Mouse (Mus musculus) limb, embryonic 10.5 days (tissue): Measurements from ENCODE around the gene Lair1. TPM values are rescaled to one million over a fixed set of nuclear protein-coding genes. Genes with fewer than 3 reads are reported as not detected.

ENCODE experiments used
- DNase-seq: peaks from one replicate; pipeline ENCODE4 v3.0.0-alpha.2; 2017; ENCODE audit warnings: low spot score
- H3K27ac ChIP-seq: fragments of 300-500 bp; sonication (generic); 2 replicates; pipeline ENCODE4 v1.5.1; 2016; ENCODE audit warnings: mild to moderate bottlenecking
- H3K27me3 ChIP-seq: fragments of 300-500 bp; sonication (generic); 2 replicates; pipeline ENCODE4 v1.6.1; 2016; ENCODE audit warnings: low read depth, mild to moderate bottlenecking; ENCODE audit not compliant: poor library complexity, severe bottlenecking
- H3K36me3 ChIP-seq: fragments of 300-500 bp; sonication (generic); 2 replicates; pipeline ENCODE4 v1.6.1; 2016; ENCODE audit warnings: mild to moderate bottlenecking, moderate library complexity
- H3K4me1 ChIP-seq: fragments of 300-500 bp; sonication (generic); 2 replicates; pipeline ENCODE4 v1.6.1; 2016
- H3K4me3 ChIP-seq: fragments of 300-500 bp; sonication (generic); 2 replicates; pipeline ENCODE4 v1.5.1; 2016; ENCODE audit warnings: mild to moderate bottlenecking, moderate library complexity
- H3K9me3 ChIP-seq: fragments of 300-500 bp; sonication (generic); replicated peaks from 2 replicates; pipeline ENCODE4 v1.6.1; 2016; ENCODE audit warnings: mild to moderate bottlenecking
- WGBS: fragments of 180-500 bp; shearing (Covaris S2); methylation state at CpG from one replicate; pipeline ENCODE4 v1.1.7; 2016; 5-methylcytosine and 5-hydroxymethylcytosine counted together
- polyA plus RNA-seq: library from polyadenylated mRNA; unstranded; fragments of >200 nt; fragmentation: Nextera tagmentation; extraction: Ambion mirVana; gene quantifications from 2 replicates; pipeline ENCODE4 v1.2.1, GENCODE M21; 2016

Lair1 gene
- 0.13 and 0.19 TPM in 2 replicates for polyA plus RNA-seq

GRCm38 (mm10) chr7:4063013-4063412, at the start of gene Lair1:
Lair1 (minus strand) TSS chr7:4063204.
- Histone ChIP-seq H3K9me3 (no peaks in the 10 kb centered on the region), H3K36me3 (no peaks in the 10 kb centered on the region), H3K27me3 (no peaks in the 10 kb centered on the region), H3K4me1 (no peaks in the 10 kb centered on the region), H3K4me3 (no peak within 1 kb of the TSS), H3K27ac (no peak within 1 kb of the TSS)
- no peak for DNase-seq
- 88% methylated on average over 2 of the region's 2 CpGs for WGBS

- Histone ChIP-seq H3K9me3 (no peaks in the 10 kb centered on the region), H3K27ac (no peak overlapping the region), H3K4me3 (no peak overlapping the region), H3K36me3 (no peaks in the 10 kb centered on the region), H3K27me3 (no peaks in the 10 kb centered on the region), H3K4me1 (no peaks in the 10 kb centered on the region)
- 66% methylated on average over 3 of the region's 3 CpGs for WGBS
- DNase-seq, result no peak
These were observed 48.8 kb upstream of the Lair1 start for GRCm38 (mm10) chr7:4111766-4112165.

GRCm38 (mm10) chr7:4103411-4103810, 40.4 kb upstream of the Lair1 start:
- no peaks in the 10 kb centered on the region for H3K4me1 ChIP-seq
- no peak for DNase-seq
- H3K4me3 ChIP-seq, result no peak overlapping the region
- H3K27ac ChIP-seq, result no peak overlapping the region
- no peaks in the 10 kb centered on the region for H3K27me3 ChIP-seq
- H3K36me3 ChIP-seq, result no peaks in the 10 kb centered on the region
- 25% methylated on average over 4 of the region's 4 CpGs for WGBS
- no peaks in the 10 kb centered on the region for H3K9me3 ChIP-seq

DNA sequence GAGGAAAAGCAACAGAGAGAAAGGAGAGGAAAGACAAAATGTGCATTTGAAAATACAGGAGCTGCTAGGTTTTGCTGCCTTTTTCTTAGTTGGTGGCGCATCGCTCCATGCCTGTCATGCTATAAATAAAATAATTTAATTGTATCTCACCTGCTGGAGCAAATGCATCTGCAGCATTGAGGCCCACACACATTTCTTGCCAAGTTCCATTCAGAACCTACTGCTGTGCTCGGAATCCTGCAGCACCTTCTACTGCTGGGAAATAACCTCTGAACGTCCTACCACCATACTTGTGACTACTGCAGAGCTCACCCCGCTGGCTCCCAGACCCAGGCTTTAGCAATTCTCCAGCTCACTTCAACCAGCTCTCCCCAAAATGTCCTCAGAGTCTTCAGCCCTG, 38.1 kb upstream of the Lair1 start:
- WGBS, result 85% methylated on average over 5 of the region's 5 CpGs
- H3K4me3 ChIP-seq, result no peak overlapping the region
- no peaks in the 10 kb centered on the region for H3K36me3 ChIP-seq
- no peak overlapping the region for H3K27ac ChIP-seq
- DNase-seq, result no peak
- no peaks in the 10 kb centered on the region for H3K9me3 ChIP-seq
- H3K27me3 ChIP-seq, result no peaks in the 10 kb centered on the region
- H3K4me1 ChIP-seq, result no peaks in the 10 kb centered on the region

- DNase-seq, result no peak
- WGBS, result 85% methylated on average over 2 of the region's 2 CpGs
- Histone ChIP-seq H3K9me3 (no peaks in the 10 kb centered on the region), H3K4me3 (no peak overlapping the region), H3K36me3 (no peaks in the 10 kb centered on the region), H3K4me1 (no peaks in the 10 kb centered on the region), H3K27ac (no peak overlapping the region), H3K27me3 (no peaks in the 10 kb centered on the region)
These were observed 35.8 kb upstream of the Lair1 start for GRCm38 (mm10) chr7:4098832-4099231.

DNA sequence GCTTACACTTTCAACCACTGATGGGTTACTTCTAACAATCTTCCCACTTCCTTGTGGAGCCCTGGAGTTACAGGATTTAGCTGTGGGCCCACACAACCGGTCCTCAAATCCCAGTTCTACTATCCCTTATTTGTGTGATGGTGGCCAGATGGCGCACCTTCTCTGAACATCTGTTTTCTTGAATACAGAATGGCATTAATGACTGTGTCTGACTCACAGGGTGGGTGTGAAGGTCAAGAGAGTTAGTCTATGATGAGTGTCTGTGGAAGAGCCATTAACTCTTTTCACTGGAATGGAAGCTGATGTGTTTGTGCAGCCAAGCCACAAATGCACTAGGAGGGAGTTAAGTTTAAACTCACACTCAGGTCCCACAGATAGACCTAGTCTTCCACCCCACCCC, 35.3 kb upstream of the Lair1 start:
- Histone ChIP-seq H3K27ac (no peak overlapping the region), H3K4me1 (no peaks in the 10 kb centered on the region), H3K27me3 (no peaks in the 10 kb centered on the region), H3K36me3 (no peaks in the 10 kb centered on the region), H3K4me3 (no peak overlapping the region), H3K9me3 (no peaks in the 10 kb centered on the region)
- DNase-seq, result no peak
- 75% methylated on average over 2 of the region's 2 CpGs for WGBS

GRCm38 (mm10) chr7:4091170-4091569, 28.2 kb upstream of the Lair1 start:
- Histone ChIP-seq H3K27ac (no peak overlapping the region), H3K36me3 (no peaks in the 10 kb centered on the region), H3K9me3 (no peaks in the 10 kb centered on the region), H3K27me3 (no peaks in the 10 kb centered on the region), H3K4me1 (no peaks in the 10 kb centered on the region), H3K4me3 (no peak overlapping the region)
- WGBS, result 52% methylated on average over 8 of the region's 8 CpGs
- no peak for DNase-seq

GRCm38 (mm10) chr7:4088679-4089078, 25.7 kb upstream of the Lair1 start:
- 94% methylated on average over 2 of the region's 2 CpGs for WGBS
- no peaks in the 10 kb centered on the region for H3K4me1 ChIP-seq
- H3K9me3 ChIP-seq, result no peaks in the 10 kb centered on the region
- no peaks in the 10 kb centered on the region for H3K27me3 ChIP-seq
- H3K4me3 ChIP-seq, result no peak overlapping the region
- H3K36me3 ChIP-seq, result no peaks in the 10 kb centered on the region
- DNase-seq, result no peak
- H3K27ac ChIP-seq, result no peak overlapping the region

- Histone ChIP-seq H3K4me3 (no peak overlapping the region), H3K9me3 (no peaks in the 10 kb centered on the region), H3K36me3 (no peaks in the 10 kb centered on the region), H3K27me3 (no peaks in the 10 kb centered on the region), H3K27ac (no peak overlapping the region), H3K4me1 (no peaks in the 10 kb centered on the region)
- 83% methylated on average over 6 of the region's 6 CpGs for WGBS
- DNase-seq, result no peak
These were observed 25.0 kb upstream of the Lair1 start for GRCm38 (mm10) chr7:4087896-4088480.

DNA sequence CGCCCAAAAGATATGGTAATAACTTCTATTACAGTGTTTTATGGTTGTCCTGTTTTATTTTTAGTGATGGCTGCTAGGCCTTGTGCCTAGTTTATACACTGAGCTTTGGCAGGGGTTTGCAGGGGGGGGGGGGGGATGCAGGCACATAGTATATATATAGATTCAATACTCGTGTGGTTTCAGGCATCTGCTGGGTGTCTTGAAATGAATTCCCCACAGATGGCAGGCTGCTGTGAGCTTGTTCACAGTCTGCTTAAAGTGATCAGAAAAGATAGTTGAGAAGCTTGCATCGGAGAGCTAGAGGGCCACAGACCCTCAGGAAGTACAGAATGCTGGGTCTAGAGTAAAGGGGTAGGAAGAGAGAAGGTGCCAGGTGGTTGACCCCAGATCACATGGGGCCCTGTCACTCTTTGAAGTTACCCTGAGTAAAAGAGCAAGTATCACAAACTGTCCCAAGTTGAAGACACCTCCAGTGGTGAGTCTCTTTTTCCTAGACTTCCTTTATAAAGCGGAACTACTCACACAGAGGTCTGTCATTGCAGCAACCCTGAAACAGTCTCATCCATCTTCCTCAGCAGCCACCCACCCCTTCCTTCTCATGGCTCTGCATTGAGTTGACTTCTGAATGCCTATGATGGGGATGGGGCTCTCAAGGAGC, 24.4 kb upstream of the Lair1 start:
- H3K36me3 ChIP-seq, result no peaks in the 10 kb centered on the region
- no peak overlapping the region for H3K27ac ChIP-seq
- H3K27me3 ChIP-seq, result no peaks in the 10 kb centered on the region
- 82% methylated on average over 4 of the region's 4 CpGs for WGBS
- H3K9me3 ChIP-seq, result no peaks in the 10 kb centered on the region
- H3K4me1 ChIP-seq, result no peaks in the 10 kb centered on the region
- H3K4me3 ChIP-seq, result no peak overlapping the region
- no peak for DNase-seq

- DNase-seq, result no peak
- H3K4me3 ChIP-seq, result no peak overlapping the region
These were observed 22.6 kb upstream of the Lair1 start for GRCm38 (mm10) chr7:4085562-4085961.

GRCm38 (mm10) chr7:4084161-4084560, 21.2 kb upstream of the Lair1 start:
- no peaks in the 10 kb centered on the region for H3K36me3 ChIP-seq
- H3K27ac ChIP-seq, result no peak overlapping the region
- H3K27me3 ChIP-seq, result no peaks in the 10 kb centered on the region
- no peak for DNase-seq
- WGBS, result 78% methylated on average over 6 of the region's 6 CpGs
- H3K4me3 ChIP-seq, result no peak overlapping the region
- H3K9me3 ChIP-seq, result no peaks in the 10 kb centered on the region
- H3K4me1 ChIP-seq, result no peaks in the 10 kb centered on the region

More at GRCm38 (mm10) chr7:4085562-4085961, 22.6 kb upstream of the Lair1 start:
- Histone ChIP-seq H3K27ac (no peak overlapping the region), H3K27me3 (no peaks in the 10 kb centered on the region), H3K9me3 (no peaks in the 10 kb centered on the region), H3K4me1 (no peaks in the 10 kb centered on the region), H3K36me3 (no peaks in the 10 kb centered on the region)

DNA sequence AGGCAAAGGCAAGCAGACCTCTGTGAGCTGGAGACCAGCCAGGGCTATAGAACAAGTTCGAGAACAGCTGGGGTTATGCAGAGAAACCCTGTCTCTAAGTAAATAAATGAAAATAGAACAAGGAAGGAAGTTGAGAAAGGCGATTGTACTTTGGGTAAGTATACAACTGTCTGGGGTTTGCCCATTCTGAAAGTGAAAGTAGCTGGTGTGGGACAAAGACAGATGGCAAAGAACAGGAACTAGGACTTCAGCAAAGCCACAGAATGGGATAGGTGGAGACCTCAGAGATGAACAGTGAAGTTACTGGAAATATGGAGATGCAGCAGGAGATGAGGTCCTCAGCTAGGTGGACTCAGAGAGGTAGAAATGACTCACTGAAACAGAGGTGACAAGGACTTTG, 19.8 kb upstream of the Lair1 start:
- WGBS, result 53% methylated on average over 2 of the region's 2 CpGs
- no peak overlapping the region for H3K4me3 ChIP-seq
- no peak for DNase-seq
- no peak overlapping the region for H3K27ac ChIP-seq
- H3K4me1 ChIP-seq, result no peaks in the 10 kb centered on the region
- no peaks in the 10 kb centered on the region for H3K27me3 ChIP-seq
- H3K36me3 ChIP-seq, result no peaks in the 10 kb centered on the region
- H3K9me3 ChIP-seq, result no peaks in the 10 kb centered on the region

- H3K36me3 ChIP-seq, result no peaks in the 10 kb centered on the region
- H3K9me3 ChIP-seq, result no peaks in the 10 kb centered on the region
- H3K27ac ChIP-seq, result no peak overlapping the region
- DNase-seq, result no peak
- H3K4me3 ChIP-seq, result no peak overlapping the region
- H3K27me3 ChIP-seq, result no peaks in the 10 kb centered on the region
- H3K4me1 ChIP-seq, result no peaks in the 10 kb centered on the region
These were observed 18.7 kb upstream of the Lair1 start for GRCm38 (mm10) chr7:4081706-4082105.
